Mouse (Mus musculus) liver, embryonic 13.5 days (tissue): Measurements from ENCODE around the gene Lmod3. TPM values are rescaled to one million over a fixed set of nuclear protein-coding genes. Genes with fewer than 3 reads are reported as not detected.

Experiments used
- ATAC-seq: fragments of 200-750 bp; cut with Nextera tagmentation; 2 replicates; pipeline ENCODE4 v1.8.0; 2017; ENCODE audit warnings: low read depth, mild to moderate bottlenecking, moderate number of reproducible peaks, moderate library complexity
- DNase-seq: peaks from one replicate; pipeline ENCODE4 v3.0.0; 2022
- H3K27ac ChIP-seq: fragments of 300-500 bp; sonication (generic); 2 replicates; pipeline ENCODE4 v1.5.1; 2015; ENCODE audit warnings: moderate library complexity, mild to moderate bottlenecking, inconsistent platforms
- H3K27me3 ChIP-seq: fragments of 300-500 bp; sonication (generic); 2 replicates; pipeline ENCODE4 v1.6.1; 2015; ENCODE audit warnings: mild to moderate bottlenecking, inconsistent platforms
- H3K36me3 ChIP-seq: fragments of 300-500 bp; sonication (generic); 2 replicates; pipeline ENCODE4 v1.6.1; 2015; ENCODE audit warnings: mild to moderate bottlenecking, inconsistent platforms
- H3K4me1 ChIP-seq: fragments of 300-500 bp; sonication (generic); replicated peaks from 2 replicates; pipeline ENCODE4 v1.6.1; 2015; ENCODE audit warnings: inconsistent platforms
- H3K4me2 ChIP-seq: fragments of 300-500 bp; sonication (generic); 2 replicates; pipeline ENCODE4 v1.6.1; 2015; ENCODE audit warnings: inconsistent platforms, mild to moderate bottlenecking, moderate library complexity
- H3K4me3 ChIP-seq: fragments of 300-500 bp; sonication (generic); replicated peaks from 2 replicates; pipeline ENCODE4 v1.5.1; 2015; ENCODE audit warnings: mild to moderate bottlenecking, inconsistent platforms
- H3K9ac ChIP-seq: fragments of 300-500 bp; sonication (generic); 2 replicates; pipeline ENCODE4 v1.6.1; 2015; ENCODE audit warnings: mild to moderate bottlenecking, inconsistent platforms
- H3K9me3 ChIP-seq: fragments of 300-500 bp; sonication (generic); replicated peaks from 2 replicates; pipeline ENCODE4 v1.6.1; 2016; ENCODE audit warnings: inconsistent platforms
- WGBS: fragments of 180-500 bp; shearing (Covaris S2); methylation state at CpG from one replicate; pipeline ENCODE4 v1.1.7; 2015; ENCODE audit not compliant: insufficient replicate concordance; 5-methylcytosine and 5-hydroxymethylcytosine counted together
- polyA plus RNA-seq: library from polyadenylated mRNA; unstranded; fragments of >200 nt; fragmentation: Nextera tagmentation; extraction: Ambion mirVana; gene quantifications from 2 replicates; pipeline ENCODE4 v1.2.1, GENCODE M21; 2015

Gene Lmod3
- polyA plus RNA-seq, 1 experiment from 2014 or later, result 0.22 TPM

GRCm38 (mm10) chr6:97209201-97209600 is 43.4 kb downstream of the Lmod3 start:
- Histone ChIP-seq H3K4me1 (peaks cover 66% of the 10 kb centered on the region), H3K27me3 (no peaks in the 10 kb centered on the region), H3K27ac (no peak overlapping the region), H3K4me2 (no peak overlapping the region), H3K36me3 (no peaks in the 10 kb centered on the region), H3K4me3 (no peak overlapping the region), H3K9ac (no peak overlapping the region), H3K9me3 (no peaks in the 10 kb centered on the region)
- ATAC-seq (no peak), DNase-seq (no peak)
- WGBS, result 52% methylated on average over 3 of the region's 3 CpGs

- Histone ChIP-seq H3K27me3 (no peaks in the 10 kb centered on the region), H3K4me2 (no peak overlapping the region), H3K27ac (peak overlapping the region; percentile 40; the same call in 1 of the 2 replicates), H3K36me3 (no peaks in the 10 kb centered on the region), H3K9me3 (no peaks in the 10 kb centered on the region), H3K4me1 (peaks cover 64% of the 10 kb centered on the region), H3K9ac (no peak overlapping the region), H3K4me3 (no peak overlapping the region)
- WGBS, result 40% methylated on average over 3 of the region's 3 CpGs
- no peak for ATAC-seq
- DNase-seq, result no peak
Measured at GRCm38 (mm10) chr6:97208406-97208805, 44.2 kb downstream of the Lmod3 start.

GRCm38 (mm10) chr6:97207085-97207484 is 45.5 kb downstream of the Lmod3 start:
- 48% methylated on average over 4 of the region's 4 CpGs for WGBS
- DNase-seq, result peak; percentile 34
- Histone ChIP-seq H3K4me3 (no peak overlapping the region), H3K9ac (no peak overlapping the region), H3K4me2 (no peak overlapping the region), H3K27ac (peak overlapping the region; percentile 47; the same call in 1 of the 2 replicates), H3K27me3 (no peaks in the 10 kb centered on the region), H3K36me3 (0 out of 2 replicates have a peak, but pooled peaks cover 1% of the 10 kb centered on the region), H3K4me1 (peaks cover 59% of the 10 kb centered on the region), H3K9me3 (no peaks in the 10 kb centered on the region)
- no peak for ATAC-seq

- ATAC-seq, result peak; percentile 96
- DNase-seq, result peak; percentile 99
- H3K4me2 ChIP-seq, result peak within 1 kb of the TSS; percentile 75
- 0% methylated on average over 37 of the region's 38 CpGs for WGBS
- peak within 1 kb of the TSS; percentile 94 for H3K4me3 ChIP-seq
- H3K36me3 ChIP-seq, result peaks cover 8% of the 10 kb centered on the region
- peak within 1 kb of the TSS; percentile 98 for H3K9ac ChIP-seq
- peak within 1 kb of the TSS; percentile 86 for H3K27ac ChIP-seq
- peaks cover 52% of the 10 kb centered on the region for H3K4me1 ChIP-seq
- no peaks in the 10 kb centered on the region for H3K9me3 ChIP-seq
- no peaks in the 10 kb centered on the region for H3K27me3 ChIP-seq
Measured at GRCm38 (mm10) chr6:97205439-97205885, 47.1 kb downstream of the Lmod3 start, which contains the start of gene Uba3. Uba3 (minus strand) TSS chr6:97205647.

- Histone ChIP-seq H3K4me1 (peaks cover 49% of the 10 kb centered on the region), H3K9me3 (no peaks in the 10 kb centered on the region), H3K9ac (peak overlapping the region; percentile 98), H3K27me3 (no peaks in the 10 kb centered on the region), H3K36me3 (peaks cover 10% of the 10 kb centered on the region), H3K4me3 (peak overlapping the region; percentile 94), H3K27ac (peak overlapping the region; percentile 86), H3K4me2 (peak overlapping the region; percentile 75)
- DNase-seq (peak; percentile 34), ATAC-seq (peak; percentile 39)
- under 1% methylated on average over 16 of the region's 16 CpGs for WGBS
Measured at GRCm38 (mm10) chr6:97204952-97205351, 47.6 kb downstream of the Lmod3 start.

- Histone ChIP-seq H3K27ac (peak overlapping the region; percentile 86), H3K9me3 (no peaks in the 10 kb centered on the region), H3K4me1 (peaks cover 45% of the 10 kb centered on the region), H3K4me2 (peak overlapping the region; percentile 75), H3K36me3 (peaks cover 10% of the 10 kb centered on the region), H3K4me3 (peak overlapping the region; percentile 94), H3K27me3 (no peaks in the 10 kb centered on the region), H3K9ac (peak overlapping the region; percentile 98)
- 13% methylated on average over 9 of the region's 9 CpGs for WGBS
- DNase-seq (no peak), ATAC-seq (no peak)
Measured at GRCm38 (mm10) chr6:97204252-97204869, 48.2 kb downstream of the Lmod3 start.

GRCm38 (mm10) chr6:97202477-97202876 is 50.1 kb downstream of the Lmod3 start:
- ATAC-seq, result no peak

GRCm38 (mm10) chr6:97200437-97200836 is 52.1 kb downstream of the Lmod3 start:
- Histone ChIP-seq H3K27ac (no peak overlapping the region), H3K4me2 (no peak overlapping the region), H3K9ac (no peak overlapping the region), H3K36me3 (peaks cover 36% of the 10 kb centered on the region), H3K4me1 (peaks cover 21% of the 10 kb centered on the region), H3K27me3 (no peaks in the 10 kb centered on the region), H3K9me3 (no peaks in the 10 kb centered on the region), H3K4me3 (no peak overlapping the region)
- no peak for ATAC-seq
- WGBS, result 67% methylated on average over 3 of the region's 3 CpGs
- DNase-seq, result no peak

More at GRCm38 (mm10) chr6:97202477-97202876, 50.1 kb downstream of the Lmod3 start:
- DNase-seq, result no peak
- Histone ChIP-seq H3K4me2 (no peak overlapping the region), H3K9me3 (no peaks in the 10 kb centered on the region), H3K9ac (no peak overlapping the region), H3K27ac (no peak overlapping the region), H3K36me3 (peaks cover 19% of the 10 kb centered on the region), H3K4me3 (no peak overlapping the region), H3K27me3 (no peaks in the 10 kb centered on the region), H3K4me1 (peaks cover 33% of the 10 kb centered on the region)
- 63% methylated on average over 3 of the region's 3 CpGs for WGBS

Other genes starting within 250 kb of the Lmod3 start
- not detected in 2 replicates for gene Fam19a4, start 192.3 kb downstream of the Lmod3 start, polyA plus RNA-seq
- 2.0 and 2.3 TPM in 2 replicates for gene Eogt, start 103.6 kb downstream of the Lmod3 start, polyA plus RNA-seq
- 17.3 and 21.5 TPM in 2 replicates for gene Tmf1, start 73.6 kb downstream of the Lmod3 start, polyA plus RNA-seq
- gene Uba3, start 47.1 kb downstream of the Lmod3 start, polyA plus RNA-seq, result 31.3 and 38.0 TPM in 2 replicates
- 34.8 and 41.8 TPM in 2 replicates for gene Arl6ip5, start 42.1 kb downstream of the Lmod3 start, polyA plus RNA-seq